8 mouse cellular contexts compared by ENCODE assay signal in the genomic region with DNA sequence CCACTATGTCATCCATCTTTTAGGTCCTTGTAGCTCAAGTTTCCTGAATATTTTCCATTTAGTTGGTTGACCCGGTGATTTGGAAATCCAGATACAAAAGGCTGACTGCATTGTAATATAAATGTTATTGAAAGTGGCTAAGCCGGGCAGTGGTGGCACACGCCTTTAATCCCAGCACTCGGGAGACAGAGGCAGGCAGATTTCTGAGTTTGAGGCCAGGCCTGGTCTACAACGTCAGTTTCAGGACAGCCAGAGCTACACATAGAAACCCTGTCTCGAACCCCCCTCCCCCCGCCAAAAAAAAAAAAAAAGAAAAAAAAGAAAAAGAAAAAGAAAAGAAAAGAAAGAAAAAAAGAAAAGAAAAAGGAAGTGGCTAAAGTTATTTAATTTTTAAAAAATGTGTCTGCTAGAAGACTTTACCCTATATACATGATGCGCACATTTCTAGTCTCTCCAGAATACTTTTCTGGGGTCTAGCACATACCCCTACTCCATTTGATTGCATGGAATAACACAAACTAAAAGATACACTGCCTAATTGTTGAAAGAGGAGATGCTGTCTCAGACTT. TPM values are rescaled to one million over a fixed set of nuclear protein-coding genes. Genes with fewer than 3 reads are reported as not detected.
DNase-seq lines count a peak whose midpoint lies in the region; ATAC-seq and TF ChIP-seq lines count a peak whose summit lies in the region.

No protein-coding gene starts in this region.

- no peak for DNase-seq in heart, postnatal 4 days
- DNase-seq in G1E (ENCODE audit: low spot score): no peak
- DNase-seq in hindbrain, embryonic 10.5 days (ENCODE audit: low spot score): no peak
- DNase-seq in midbrain, embryonic 10.5 days (ENCODE audit: low spot score): no peak
- DNase-seq in ovary, postnatal 36 days (ENCODE audit: low spot score): no peak
- no peak for DNase-seq in spleen, postnatal 4 days (ENCODE audit: low spot score in 2 of 2)
- DNase-seq in layer of hippocampus, postnatal 36 days: no peak

- peaks cover 0 to 9% of the 10 kb centered on the region in 2 experiments; a peak in 2 of 4 replicates for H3K4me1 ChIP-seq in heart, embryonic 14.5 days (ENCODE audit: control insufficient read depth in 2 of 2, insufficient read depth in 2 of 2, low read length in 2 of 2)
- H3K4me1 ChIP-seq in G1E (ENCODE audit: insufficient read depth, low read depth, low read length): peaks cover 34% of the 10 kb centered on the region
- H3K4me1 ChIP-seq in hindbrain, embryonic 10.5 days (replicated peaks): peaks cover 17% of the 10 kb centered on the region
- peaks cover 21% of the 10 kb centered on the region for H3K4me1 ChIP-seq in midbrain, embryonic 10.5 days

- WGBS in heart, embryonic 14.5 days: 80% methylated on average over 8 of the region's 8 CpGs
- WGBS in hindbrain, embryonic 10.5 days: 83% methylated on average over 8 of the region's 8 CpGs
- 85% methylated on average over 8 of the region's 8 CpGs for WGBS in midbrain, embryonic 10.5 days

- peaks cover 32% of the 10 kb centered on the region for H3K36me3 ChIP-seq in heart, embryonic 14.5 days (ENCODE audit: control insufficient read depth, insufficient read depth, low read length)
- H3K36me3 ChIP-seq in G1E (replicated peaks): peaks cover 27% of the 10 kb centered on the region
- H3K36me3 ChIP-seq in hindbrain, embryonic 10.5 days: peaks cover 26% of the 10 kb centered on the region
- H3K36me3 ChIP-seq in midbrain, embryonic 10.5 days: peaks cover 27% of the 10 kb centered on the region

- H3K9ac ChIP-seq in heart, embryonic 14.5 days (ENCODE audit: low read length): peak overlapping the region; percentile 95

- TF ChIP-seq CTCF in G1E (IDR thresholded peaks at IDR 0.05; ENCODE audit: low read depth, low read length): no peak

- no peaks in the 10 kb centered on the region for H3K27me3 ChIP-seq in heart, embryonic 14.5 days (ENCODE audit: control insufficient read depth, insufficient read depth, low read length)
- H3K27me3 ChIP-seq in G1E (ENCODE audit: insufficient read depth, low read length): no peaks in the 10 kb centered on the region
- no peaks in the 10 kb centered on the region for H3K27me3 ChIP-seq in hindbrain, embryonic 10.5 days (ENCODE audit: insufficient read depth, poor library complexity, severe bottlenecking)
- no peaks in the 10 kb centered on the region for H3K27me3 ChIP-seq in midbrain, embryonic 10.5 days (ENCODE audit: low read depth, poor library complexity, severe bottlenecking)

- H3K9me3 ChIP-seq in heart, embryonic 14.5 days (ENCODE audit: control insufficient read depth, low read length): no peaks in the 10 kb centered on the region
- no peaks in the 10 kb centered on the region for H3K9me3 ChIP-seq in G1E (replicated peaks)
- no peaks in the 10 kb centered on the region for H3K9me3 ChIP-seq in hindbrain, embryonic 10.5 days
- no peaks in the 10 kb centered on the region for H3K9me3 ChIP-seq in midbrain, embryonic 10.5 days (replicated peaks)

- peak overlapping the region; percentile 91 to 98 for H3K4me3 ChIP-seq in heart, embryonic 14.5 days (ENCODE audit: control insufficient read depth in 1 of 2, insufficient read depth in 1 of 2, low read depth in 1 of 2, low read length in 2 of 2)
- H3K4me3 ChIP-seq in G1E (ENCODE audit: low read depth, low read length): peak overlapping the region; percentile 90
- peak overlapping the region; percentile 94 for H3K4me3 ChIP-seq in hindbrain, embryonic 10.5 days
- H3K4me3 ChIP-seq in midbrain, embryonic 10.5 days: peak overlapping the region; percentile 99

- peak overlapping the region; percentile 79 to 81 for H3K27ac ChIP-seq in heart, embryonic 14.5 days (replicated peaks in 1 of 2; ENCODE audit: control insufficient read depth in 1 of 2, insufficient read depth in 1 of 2, low read depth in 2 of 2, low read length in 2 of 2)
- peak overlapping the region; percentile 90 for H3K27ac ChIP-seq in hindbrain, embryonic 10.5 days
- peak overlapping the region; percentile 90 for H3K27ac ChIP-seq in midbrain, embryonic 10.5 days (replicated peaks)

- ATAC-seq in heart, embryonic 14.5 days (ENCODE audit: insufficient number of reproducible peaks, insufficient read depth, low FRiP score, low read depth): no peak
- no peak for ATAC-seq in G1E (ENCODE audit: extremely low read depth, insufficient number of reproducible peaks, low FRiP score, poor library complexity, severe bottlenecking)

- peak overlapping the region; percentile 77 for H3K4me2 ChIP-seq in heart, embryonic 14.5 days (ENCODE audit: low read length)

RNA-seq across cellular contexts. Expression of a gene that starts 0.8 kb away (rescaled TPM):
- 62.5 and 66.5 TPM in 2 replicates for polyA plus RNA-seq in heart, embryonic 14.5 days (2014; fragmentation: Nextera tagmentation; extraction: Ambion mirVana)
- total RNA-seq in heart, postnatal 4 days (2021): 100 to 1,000 TPM in 1 of 2 experiments, 10 to 100 TPM in 1; 88.7 to 103 TPM
- total RNA-seq in G1E (2014; fragmentation: Nextera tagmentation) (300 and 317 TPM in 2 replicates), G1E (2017) (98.7 and 113 TPM in 2 replicates)
- 68.6 and 68.8 TPM in 2 replicates for polyA plus RNA-seq in G1E (2012)
- polyA plus RNA-seq in hindbrain, embryonic 10.5 days (2016; fragmentation: Nextera tagmentation; extraction: Ambion mirVana): 166 and 190 TPM in 2 replicates
- 181 and 194 TPM in 2 replicates for polyA plus RNA-seq in midbrain, embryonic 10.5 days (2016; fragmentation: Nextera tagmentation; extraction: Ambion mirVana)
- total RNA-seq in layer of hippocampus, postnatal 36 days (2021): 100 to 1,000 TPM; 121 to 122 TPM

RNA-seq across cellular contexts. Expression of a gene that starts 9.7 kb away (rescaled TPM):
- polyA plus RNA-seq in heart, embryonic 14.5 days (2014; fragmentation: Nextera tagmentation; extraction: Ambion mirVana): 0.55 and 0.84 TPM in 2 replicates
- 1 to 10 TPM; 2.9 to 3.2 TPM for total RNA-seq in heart, postnatal 4 days (2021)
- 18.1 and 19.5 TPM in 2 replicates for total RNA-seq in G1E (2014; fragmentation: Nextera tagmentation)
- total RNA-seq in G1E (2017): 4.5 and 4.6 TPM in 2 replicates
- polyA plus RNA-seq in G1E (2012): 10.0 and 10.1 TPM in 2 replicates
- polyA plus RNA-seq in hindbrain, embryonic 10.5 days (2016; fragmentation: Nextera tagmentation; extraction: Ambion mirVana): 1.5 and 2.1 TPM in 2 replicates
- polyA plus RNA-seq in midbrain, embryonic 10.5 days (2016; fragmentation: Nextera tagmentation; extraction: Ambion mirVana): 1.6 and 2.5 TPM in 2 replicates
- total RNA-seq in layer of hippocampus, postnatal 36 days (2021): 1 to 10 TPM; 8.4 to 9.7 TPM

RNA-seq across cellular contexts. Expression of a gene that starts 13.1 kb away (rescaled TPM):
- 134 and 149 TPM in 2 replicates for polyA plus RNA-seq in heart, embryonic 14.5 days (2014; fragmentation: Nextera tagmentation; extraction: Ambion mirVana)
- total RNA-seq in heart, postnatal 4 days (2021): 100 to 1,000 TPM; 103 to 106 TPM
- total RNA-seq in G1E (2014; fragmentation: Nextera tagmentation) (42.5 and 46.3 TPM in 2 replicates), G1E (2017) (142 and 148 TPM in 2 replicates)
- 97.7 and 109 TPM in 2 replicates for polyA plus RNA-seq in G1E (2012)
- polyA plus RNA-seq in hindbrain, embryonic 10.5 days (2016; fragmentation: Nextera tagmentation; extraction: Ambion mirVana): 153 and 166 TPM in 2 replicates
- 152 and 162 TPM in 2 replicates for polyA plus RNA-seq in midbrain, embryonic 10.5 days (2016; fragmentation: Nextera tagmentation; extraction: Ambion mirVana)
- 100 to 1,000 TPM; 217 to 238 TPM for total RNA-seq in layer of hippocampus, postnatal 36 days (2021)

RNA-seq across cellular contexts. Expression of a gene that starts 15.2 kb away (rescaled TPM):
- 1.4 and 1.9 TPM in 2 replicates for polyA plus RNA-seq in heart, embryonic 14.5 days (2014; fragmentation: Nextera tagmentation; extraction: Ambion mirVana)
- total RNA-seq in heart, postnatal 4 days (2021): 10 to 100 TPM; 29.5 to 31.3 TPM
- total RNA-seq in G1E (2014; fragmentation: Nextera tagmentation): 2.5 TPM in 1 of 2 replicates, not detected in the other
- 0.16 TPM in 1 of 2 replicates, not detected in the other for total RNA-seq in G1E (2017)
- polyA plus RNA-seq in G1E (2012): 0.07 and 0.10 TPM in 2 replicates
- polyA plus RNA-seq in hindbrain, embryonic 10.5 days (2016; fragmentation: Nextera tagmentation; extraction: Ambion mirVana): 0.06 TPM in 1 of 2 replicates, not detected in the other
- 0.04 TPM in 1 of 2 replicates, not detected in the other for polyA plus RNA-seq in midbrain, embryonic 10.5 days (2016; fragmentation: Nextera tagmentation; extraction: Ambion mirVana)
- 1 to 10 TPM in 1 of 2 experiments, under 1 TPM in 1; 0.62 to 1.4 TPM for total RNA-seq in layer of hippocampus, postnatal 36 days (2021)

RNA-seq across cellular contexts. Expression of a gene that starts 36.3 kb away (rescaled TPM):
- polyA plus RNA-seq in heart, embryonic 14.5 days (2014; fragmentation: Nextera tagmentation; extraction: Ambion mirVana): 188 and 203 TPM in 2 replicates
- total RNA-seq in heart, postnatal 4 days (2021): 10 to 100 TPM; 86.3 to 90.1 TPM
- total RNA-seq in G1E (2014; fragmentation: Nextera tagmentation): 52.6 and 54.1 TPM in 2 replicates
- total RNA-seq in G1E (2017): 58.1 and 65.9 TPM in 2 replicates
- 16.8 and 39.8 TPM in 2 replicates for polyA plus RNA-seq in G1E (2012)
- 227 and 244 TPM in 2 replicates for polyA plus RNA-seq in hindbrain, embryonic 10.5 days (2016; fragmentation: Nextera tagmentation; extraction: Ambion mirVana)
- polyA plus RNA-seq in midbrain, embryonic 10.5 days (2016; fragmentation: Nextera tagmentation; extraction: Ambion mirVana): 223 and 228 TPM in 2 replicates
- 100 to 1,000 TPM in 1 of 2 experiments, 10 to 100 TPM in 1; 96.7 to 113 TPM for total RNA-seq in layer of hippocampus, postnatal 36 days (2021)
